Mouse (Mus musculus) lung, postnatal 36 days (tissue): ENCODE measurements around the gene Rcsd1.
A peak's percentile ranks its signal among the peaks of the same experiment; 100 is the strongest.

Experiments used
- DNase-seq: peaks from one replicate; pipeline ENCODE4 v3.0.0; 2022; ENCODE audit warnings: mixed read lengths

Gene Rcsd1

DNA sequence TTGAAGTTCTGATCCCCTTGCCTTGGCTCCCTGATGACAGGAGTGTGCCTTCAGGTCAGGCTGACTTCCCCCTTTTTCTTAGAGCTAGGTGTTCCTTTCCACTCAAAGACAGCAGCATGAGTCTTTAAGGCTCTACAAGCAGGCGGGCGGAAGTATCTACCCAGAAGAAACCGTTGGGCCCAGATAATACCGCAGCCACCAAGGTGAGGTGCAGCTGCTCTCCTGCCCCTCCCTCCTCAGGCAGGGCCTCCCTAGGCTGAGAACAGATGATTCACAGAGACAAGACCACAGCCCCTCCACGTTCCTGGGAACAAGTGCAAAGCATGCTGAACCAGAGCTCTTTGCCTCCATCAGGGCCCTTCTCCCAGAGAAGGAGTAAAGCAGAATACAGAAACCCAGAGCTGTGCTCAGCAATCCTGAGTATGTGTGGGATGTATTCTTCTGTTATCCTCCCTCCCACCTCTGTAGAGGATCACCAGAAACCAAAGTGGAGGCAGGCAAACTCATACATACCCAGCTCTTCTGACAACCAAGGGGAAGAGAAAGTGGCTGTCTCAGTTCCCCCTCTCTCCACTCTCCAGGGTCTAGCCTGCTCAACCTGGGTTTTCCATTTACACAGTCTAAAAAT, at the start of gene Rcsd1:
Gene Rcsd1 (minus strand): TSS at position 129 of the 628 bp plus-strand sequence.
- DNase-seq, result no peak

DNA sequence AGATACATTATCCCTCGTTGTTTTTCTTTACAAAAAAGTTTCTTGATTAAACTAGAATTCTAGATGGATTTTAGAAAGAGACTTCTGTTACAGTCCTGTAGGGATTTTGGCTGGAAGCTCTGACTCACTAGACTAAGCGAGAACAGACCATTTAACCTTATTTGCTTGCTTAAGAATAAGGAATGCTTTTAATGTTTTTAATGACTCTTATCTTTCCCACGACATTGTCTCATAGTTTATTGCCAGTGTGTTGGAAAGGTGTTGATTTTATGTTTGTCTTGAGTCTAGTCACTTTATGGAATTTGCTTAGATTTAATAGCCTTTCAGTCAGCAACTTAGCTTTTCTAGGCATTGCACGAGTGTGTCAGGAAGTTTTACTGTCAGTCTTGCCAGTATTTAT, 45.6 kb upstream of the Rcsd1 start:
- no peak for DNase-seq

DNA sequence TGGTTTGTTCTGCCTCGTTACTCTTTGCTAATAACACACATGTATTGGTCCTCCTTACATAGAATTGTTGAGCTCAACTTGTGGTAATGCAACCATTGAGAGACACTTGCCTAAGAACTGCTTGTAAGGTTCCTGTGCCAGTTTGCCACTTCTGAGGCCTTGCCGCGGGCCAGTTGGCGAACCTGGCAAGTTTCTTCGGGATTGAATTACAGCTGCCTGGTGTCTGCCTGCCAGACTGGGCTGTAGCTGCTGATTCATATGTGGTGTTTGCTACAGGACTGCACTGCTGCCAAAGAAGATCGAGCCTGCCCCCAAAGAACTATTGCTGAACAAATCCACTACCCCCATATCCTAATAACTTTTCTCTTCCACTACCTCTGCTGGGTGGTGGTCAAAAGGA, 44.6 kb upstream of the Rcsd1 start:
- DNase-seq, result no peak

DNA sequence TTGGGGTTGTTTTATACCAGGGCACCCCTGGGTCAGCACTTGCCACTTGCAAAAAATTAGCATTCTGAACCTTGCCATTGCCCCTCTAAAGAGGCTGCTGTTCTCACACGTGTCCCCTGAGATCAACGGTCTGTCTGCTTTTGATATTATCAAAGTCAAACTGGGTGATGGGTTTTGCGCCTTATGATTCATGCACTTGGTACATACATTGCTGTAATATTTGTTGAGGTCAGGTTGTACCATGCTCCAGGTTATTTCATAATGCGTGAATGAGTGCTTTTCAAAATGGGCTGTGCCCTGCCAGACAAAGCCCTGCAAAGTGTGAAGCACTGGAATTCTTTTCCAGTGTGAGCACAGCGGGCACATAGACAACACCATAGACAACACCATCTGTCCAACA, 42.3 kb upstream of the Rcsd1 start:
- DNase-seq, result peak; percentile 44

DNA sequence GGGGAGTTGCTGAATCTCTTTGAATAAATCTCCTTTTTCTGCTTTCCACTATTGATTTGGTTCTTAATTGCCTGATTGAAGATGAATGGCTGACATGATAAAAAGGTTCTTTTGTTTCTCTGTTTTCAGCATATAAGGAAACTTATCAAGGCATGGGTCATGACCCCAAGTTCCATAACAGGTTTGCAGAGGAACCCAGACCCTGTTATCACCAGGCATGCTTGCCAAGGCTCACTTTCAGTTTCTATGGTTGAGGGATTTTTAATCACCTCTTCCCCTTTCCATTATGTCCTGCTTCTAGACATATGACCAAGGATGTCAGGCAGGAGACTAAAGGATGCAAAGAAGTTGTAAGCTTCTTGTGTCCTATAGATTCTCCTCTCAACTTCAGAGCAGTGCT, 41.6 kb upstream of the Rcsd1 start:
- DNase-seq, result no peak

DNA sequence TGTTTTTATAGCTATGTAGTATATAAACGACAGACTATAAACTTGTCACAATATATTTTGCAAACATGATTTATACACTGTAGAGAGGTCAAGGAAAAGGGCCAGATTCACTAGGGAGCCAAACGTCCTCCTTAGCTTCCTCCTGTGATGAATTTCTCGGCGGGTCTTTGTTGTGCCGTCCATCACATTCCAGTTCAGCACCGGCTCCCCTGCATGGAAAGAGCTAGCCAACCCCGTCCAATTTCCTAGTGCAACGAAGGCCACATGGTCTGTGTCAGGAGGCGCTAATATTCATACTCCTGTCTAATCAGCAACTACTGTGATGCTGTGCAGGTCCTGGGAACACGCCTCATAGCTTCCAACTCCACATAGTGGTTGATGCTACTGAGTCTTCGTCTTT, 38.5 kb upstream of the Rcsd1 start:
- no peak for DNase-seq

DNA sequence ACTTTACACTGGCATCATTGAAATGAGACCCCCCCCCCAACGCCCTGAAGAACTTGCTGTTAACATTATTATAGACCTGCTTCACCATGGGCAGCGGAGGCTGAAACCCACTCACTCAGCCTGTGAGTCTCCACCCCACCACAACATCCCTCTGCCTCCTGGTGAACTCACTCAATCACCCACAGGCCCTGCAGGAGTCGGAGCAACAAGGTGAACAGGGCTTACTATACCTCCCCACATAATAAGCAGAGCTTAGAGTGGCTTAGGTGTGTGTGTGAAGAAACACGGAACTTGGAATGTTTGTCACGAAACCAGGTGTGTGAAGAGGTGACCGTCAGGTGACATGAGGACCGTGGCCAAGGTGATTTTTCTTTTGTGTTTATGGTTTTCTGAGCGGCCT, 32.4 kb upstream of the Rcsd1 start:
- no peak for DNase-seq

DNA sequence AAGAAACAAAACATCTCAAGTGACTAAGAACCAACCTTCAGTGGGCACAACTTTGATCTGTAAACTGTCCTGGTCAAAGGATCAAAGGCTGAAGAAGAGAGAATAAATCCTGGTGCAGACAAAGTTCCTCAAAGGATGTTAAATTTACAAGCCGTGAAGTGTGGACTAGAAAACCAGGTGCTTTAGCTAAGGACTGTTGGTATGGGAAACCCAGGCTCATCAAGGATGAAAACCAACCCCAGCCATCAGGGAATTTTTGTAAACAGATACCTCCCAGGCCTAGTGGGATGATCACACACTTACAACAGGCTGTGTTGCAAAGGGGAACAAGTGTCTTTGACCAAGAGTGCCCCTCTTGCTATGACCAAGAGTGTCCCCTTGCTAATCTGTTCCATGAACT, 29.4 kb upstream of the Rcsd1 start:
- no peak for DNase-seq

DNA sequence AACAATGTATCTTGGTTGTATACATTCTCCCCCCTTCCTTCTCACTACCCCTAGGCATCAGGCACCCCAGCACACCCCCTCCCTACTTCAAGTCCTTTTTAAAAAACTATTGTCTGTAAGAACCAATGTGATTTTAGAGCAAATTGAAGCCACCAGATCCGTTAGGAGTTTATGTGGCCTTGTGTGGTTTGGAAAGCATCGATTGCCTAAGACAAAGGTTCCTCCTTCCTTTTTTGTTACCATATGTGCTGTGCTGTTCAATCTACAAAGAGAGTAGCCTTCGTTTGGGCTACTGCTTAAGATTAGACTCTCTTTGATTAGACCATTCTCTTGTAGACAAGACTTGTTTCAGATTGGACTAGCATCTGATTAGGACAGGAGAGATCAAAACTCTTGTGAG, 28.3 kb upstream of the Rcsd1 start:
- DNase-seq, result no peak

DNA sequence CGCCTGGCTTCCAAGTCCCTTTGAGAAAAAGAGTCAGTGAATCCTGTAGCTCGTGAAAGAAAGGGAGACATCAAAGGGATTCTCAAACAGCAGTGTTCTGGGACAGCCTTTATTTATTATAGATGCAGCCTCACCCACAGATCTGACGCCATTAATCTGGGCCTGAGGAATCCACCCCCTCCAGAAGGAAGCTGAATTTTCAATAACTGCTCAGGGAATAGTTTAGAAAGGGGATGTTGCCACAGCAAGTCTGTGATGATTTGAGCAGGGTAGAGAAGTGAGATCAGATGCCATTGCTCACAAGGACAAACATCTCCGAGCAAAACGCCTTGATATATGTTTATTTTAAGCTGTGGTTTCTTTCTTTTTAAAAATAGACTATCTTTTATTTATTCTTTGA, 27.9 kb upstream of the Rcsd1 start:
- DNase-seq, result peak; percentile 14

DNA sequence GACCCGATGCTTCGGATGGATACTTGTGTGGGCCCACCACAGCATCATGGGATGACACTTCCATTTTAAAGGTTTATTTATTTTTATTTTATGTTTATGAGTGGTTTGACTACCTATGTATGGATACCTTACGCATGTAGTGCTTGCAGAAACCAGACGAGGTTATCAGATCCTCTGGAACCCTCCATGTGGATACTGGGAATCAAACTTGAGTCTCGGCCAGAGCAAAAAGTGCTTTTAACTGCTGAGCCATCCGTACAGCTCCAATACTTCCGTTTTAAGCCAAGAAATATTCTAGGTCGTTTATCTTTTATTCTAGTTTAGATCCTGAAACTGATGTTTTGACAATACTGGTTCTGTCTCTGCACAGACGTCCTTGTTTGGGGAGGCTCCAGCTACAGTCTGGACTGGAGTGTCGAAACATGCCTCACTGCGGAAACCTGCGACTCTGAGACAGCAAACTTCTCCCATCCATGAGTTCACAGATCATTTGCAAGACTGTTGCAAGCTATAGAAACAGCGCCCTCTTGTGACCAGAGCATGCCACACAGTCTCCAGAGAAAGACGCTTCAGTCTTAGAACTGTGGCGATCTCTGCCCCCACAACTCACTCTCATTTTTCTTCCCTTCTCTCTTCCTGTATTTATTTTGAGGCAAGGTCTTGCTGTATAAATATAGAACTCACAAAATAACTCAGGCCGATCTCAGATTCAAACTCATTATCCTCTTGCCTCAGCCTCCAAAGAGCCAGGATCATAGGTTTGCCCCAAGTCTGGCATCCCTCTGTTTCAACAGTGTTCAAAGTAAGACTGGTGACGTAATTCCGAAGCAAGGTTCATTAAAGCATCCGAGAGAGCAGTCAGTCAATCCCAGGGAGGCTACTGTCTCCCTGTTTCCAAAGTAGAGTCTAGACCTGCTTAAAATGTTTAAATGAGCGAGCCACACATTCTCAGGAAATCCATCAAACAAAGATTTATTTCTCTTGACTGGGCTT, 26.6 kb upstream of the Rcsd1 start:
- DNase-seq, result peak; percentile 96

DNA sequence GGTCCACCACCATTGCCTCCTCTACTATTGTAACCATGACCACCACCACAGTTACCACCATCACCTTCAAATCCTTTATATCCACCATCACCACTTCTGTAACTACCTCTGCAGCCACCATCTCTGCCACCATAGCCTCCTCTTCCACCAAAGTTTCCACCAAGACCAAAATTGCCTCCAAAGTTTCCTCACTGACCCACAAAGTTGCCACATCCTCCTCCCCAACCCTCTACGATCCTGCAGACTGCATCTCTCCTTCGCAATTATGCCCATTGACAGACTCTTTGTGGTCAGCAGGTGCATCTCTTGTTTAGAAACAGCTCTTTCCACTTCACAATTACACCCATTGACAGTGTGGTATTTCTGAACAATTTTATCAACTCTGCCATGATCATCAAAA, 25.3 kb upstream of the Rcsd1 start:
- no peak for DNase-seq

DNA sequence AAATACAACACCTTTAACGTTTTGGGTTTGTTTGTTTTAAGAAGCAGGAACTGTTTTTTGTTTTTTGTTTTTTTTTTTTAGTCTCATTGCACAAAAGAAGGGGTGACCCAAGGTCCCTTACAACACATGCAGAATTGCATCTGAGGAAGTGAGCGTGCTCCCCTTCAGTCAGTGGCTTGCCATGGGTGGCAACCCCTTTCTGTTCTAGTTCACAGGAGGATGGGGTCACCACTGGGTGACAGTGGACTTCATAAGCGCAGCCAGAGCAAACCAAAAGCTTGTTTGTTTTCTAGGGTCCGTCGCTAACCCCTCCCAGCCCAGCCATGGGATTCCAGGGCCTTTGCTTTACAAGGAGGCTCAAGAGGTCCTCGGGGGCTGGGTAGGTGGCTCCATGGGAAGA, 22.0 kb upstream of the Rcsd1 start:
- DNase-seq, result no peak

DNA sequence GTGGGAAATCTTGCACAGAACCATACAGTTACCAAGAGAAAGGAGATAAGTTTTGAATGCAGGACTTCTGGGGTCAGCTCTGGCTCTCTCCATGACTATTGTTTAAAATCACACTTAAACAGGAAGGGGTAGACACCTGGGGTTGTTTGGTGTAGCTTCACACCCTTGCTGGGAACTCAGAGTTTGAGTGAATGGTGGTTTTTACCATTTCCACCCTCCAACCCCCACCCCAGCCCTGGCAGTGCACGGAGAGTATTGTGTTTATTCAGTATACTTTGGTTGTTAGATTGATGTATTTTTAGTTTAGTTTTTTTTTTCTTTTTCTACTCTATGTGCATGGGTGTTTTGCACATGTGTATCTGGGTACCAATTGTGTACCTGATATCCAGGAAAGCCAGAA, 20.6 kb upstream of the Rcsd1 start:
- DNase-seq, result no peak

DNA sequence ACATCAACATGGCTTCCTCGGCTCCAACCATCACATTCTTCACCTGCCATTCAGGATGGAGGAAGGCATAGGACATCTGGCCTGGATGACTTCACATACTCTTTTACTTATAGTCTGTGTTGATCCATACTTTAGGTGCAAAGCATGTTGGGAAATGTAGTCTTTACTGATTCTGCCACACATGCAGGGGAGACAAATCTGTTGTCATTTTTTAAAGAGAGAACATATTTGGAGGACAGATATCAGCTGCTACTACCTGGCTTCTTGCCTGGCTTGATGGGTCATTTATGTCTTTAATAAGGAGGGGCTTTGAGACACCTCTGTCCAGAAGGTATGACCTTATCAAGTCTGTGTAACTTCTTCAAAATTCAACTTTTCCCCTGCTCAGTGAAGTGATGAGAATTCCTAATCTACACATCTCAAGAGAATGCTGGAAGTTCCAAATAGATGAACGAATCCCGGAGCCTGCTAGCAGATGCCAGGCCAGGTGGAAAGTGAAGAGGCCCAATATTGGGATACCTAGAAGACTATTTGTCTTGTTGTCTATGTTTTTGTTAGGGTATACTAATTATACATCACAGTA, 18.6 kb upstream of the Rcsd1 start:
- DNase-seq, result no peak

DNA sequence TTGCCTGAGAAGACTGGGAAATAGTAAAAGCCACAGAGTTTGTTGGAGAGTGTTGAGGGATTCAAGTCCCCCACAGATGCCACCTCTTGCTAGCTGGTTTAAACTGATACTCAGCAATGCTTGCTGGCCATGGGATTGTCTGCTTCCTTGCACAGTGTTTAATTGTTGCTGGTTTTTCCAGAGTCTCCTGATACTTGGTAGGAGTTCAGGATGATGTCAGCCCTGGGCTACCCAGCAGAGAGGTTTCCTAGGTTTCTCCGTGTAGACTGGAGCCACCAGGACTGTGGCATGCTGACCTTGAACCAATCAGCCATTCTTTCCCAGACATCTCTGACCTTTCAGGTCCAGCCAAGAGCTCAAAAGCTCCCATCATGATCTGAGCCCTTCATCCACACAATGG, 17.4 kb upstream of the Rcsd1 start:
- DNase-seq, result no peak

DNA sequence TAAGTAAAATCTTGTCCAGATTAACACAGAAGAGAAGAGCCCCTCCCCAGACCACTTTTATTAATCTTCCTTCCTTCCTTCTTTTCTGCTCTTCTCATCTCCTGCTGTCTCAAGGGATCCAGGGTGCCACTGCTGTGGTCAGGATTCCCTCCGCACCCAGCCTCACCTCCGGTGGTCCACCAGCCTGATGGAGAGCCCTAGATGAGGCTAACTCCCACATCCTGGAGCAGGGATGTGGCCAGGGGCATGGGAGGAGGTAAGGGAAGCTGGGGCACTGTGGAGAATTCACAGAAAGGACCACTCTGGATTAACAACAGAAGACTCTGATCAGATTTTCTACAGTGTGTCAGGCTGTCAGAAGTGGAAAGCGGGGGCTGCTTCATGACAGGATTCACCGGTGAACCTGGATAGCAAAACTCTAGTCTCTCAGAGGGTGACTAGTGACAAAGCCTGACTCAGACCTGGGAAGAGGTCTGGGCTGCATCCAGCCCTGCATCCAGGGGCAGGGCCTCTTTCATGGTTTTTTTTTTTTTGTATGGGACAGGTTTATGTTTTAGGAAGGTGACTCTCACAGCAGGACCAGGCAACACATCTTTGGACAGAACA, 15.6 kb upstream of the Rcsd1 start:
- DNase-seq, result no peak

DNA sequence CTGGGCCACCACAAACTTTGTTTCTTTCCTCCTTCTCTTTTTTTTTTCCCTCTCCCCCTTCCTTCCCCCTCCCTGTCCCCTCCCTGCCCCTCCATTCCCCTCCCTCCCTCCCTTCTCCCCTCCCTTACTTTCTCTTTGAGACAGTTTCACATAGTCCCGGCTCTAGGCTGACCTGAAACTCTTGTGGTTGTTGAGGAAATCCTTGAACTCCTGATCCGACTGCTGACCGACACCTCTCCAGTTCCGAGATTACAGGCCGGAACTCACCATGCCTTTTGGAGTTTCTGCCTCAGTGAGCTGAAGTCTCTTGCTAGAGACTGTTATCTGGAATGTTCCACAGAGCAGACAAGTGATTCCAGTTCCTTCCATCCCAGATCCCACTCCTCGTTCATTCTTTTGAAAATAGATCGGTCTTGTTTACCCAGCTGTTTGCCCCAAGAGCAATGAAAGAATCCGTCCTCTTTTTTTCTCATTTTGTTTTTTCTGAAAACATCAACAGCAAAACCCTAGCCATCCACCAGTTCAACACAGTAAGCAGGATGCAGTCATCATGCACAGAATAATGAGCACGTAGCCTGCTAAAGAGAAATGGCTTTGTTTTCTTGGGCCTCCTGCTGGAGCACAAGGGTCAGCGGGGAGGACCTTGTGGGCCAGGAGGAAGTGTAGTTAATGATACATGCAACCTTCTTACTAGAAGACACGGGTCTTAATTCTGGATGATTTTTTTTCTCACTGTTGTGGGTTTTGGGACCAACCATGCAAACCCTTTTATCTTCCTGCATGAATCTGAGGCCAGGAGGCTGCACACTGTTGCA, 14.9 kb upstream of the Rcsd1 start:
- no peak for DNase-seq

DNA sequence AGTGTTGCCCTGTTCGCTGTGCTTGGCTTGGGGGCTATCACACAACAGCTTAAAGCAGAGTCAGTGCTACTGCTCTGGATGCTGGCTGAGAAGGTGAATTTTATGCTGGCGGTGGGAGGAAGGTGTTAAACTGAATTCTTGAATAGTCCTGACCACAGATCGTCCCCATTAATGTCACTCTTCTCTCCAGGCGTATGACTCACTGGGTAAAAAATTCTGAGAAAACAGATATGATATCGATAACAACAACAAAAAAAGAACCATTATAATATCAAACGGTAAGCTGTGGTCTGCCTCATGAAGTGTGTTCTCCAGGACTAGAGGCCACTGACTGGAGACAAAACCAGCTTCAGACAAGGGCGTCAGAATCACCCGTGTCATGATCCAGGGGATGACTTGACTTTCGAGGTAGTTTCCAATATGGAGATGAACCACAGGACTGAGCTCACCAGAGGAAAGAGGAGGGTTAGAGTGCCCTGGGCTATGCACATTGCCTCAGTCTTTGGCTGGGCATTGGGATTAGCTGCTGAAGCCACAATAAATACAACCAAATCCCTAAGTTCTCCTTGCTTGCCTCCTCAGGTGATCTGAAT, 13.1 kb upstream of the Rcsd1 start:
- no peak for DNase-seq

DNA sequence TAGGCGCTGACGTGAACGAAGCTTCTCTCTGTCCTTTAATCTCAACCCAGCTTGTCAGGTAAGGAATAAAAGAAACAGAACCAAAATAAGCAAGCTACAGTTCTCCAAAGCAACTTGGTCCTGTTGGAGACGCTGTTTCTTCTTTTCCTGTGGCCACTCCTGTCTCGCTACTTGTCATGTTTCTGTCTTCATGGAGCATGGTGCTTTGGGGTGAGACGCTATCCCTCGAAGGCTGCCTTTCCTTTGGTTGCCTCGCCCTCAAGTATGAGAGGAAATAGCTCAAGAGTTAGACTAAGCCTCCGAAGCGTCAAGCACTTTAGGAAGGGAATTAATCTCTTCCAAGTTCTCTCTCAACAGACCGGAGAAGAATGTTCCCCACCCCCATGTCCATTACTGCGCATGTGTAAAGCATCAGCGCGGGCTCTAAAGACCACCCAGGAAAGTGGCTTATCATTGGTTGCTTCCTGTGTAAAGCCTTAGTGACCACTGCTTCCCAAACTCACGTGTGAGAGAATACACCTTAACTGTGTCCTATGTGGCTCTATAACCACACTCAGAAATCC, 9.1 kb upstream of the Rcsd1 start:
- DNase-seq, result peak; percentile 49

DNA sequence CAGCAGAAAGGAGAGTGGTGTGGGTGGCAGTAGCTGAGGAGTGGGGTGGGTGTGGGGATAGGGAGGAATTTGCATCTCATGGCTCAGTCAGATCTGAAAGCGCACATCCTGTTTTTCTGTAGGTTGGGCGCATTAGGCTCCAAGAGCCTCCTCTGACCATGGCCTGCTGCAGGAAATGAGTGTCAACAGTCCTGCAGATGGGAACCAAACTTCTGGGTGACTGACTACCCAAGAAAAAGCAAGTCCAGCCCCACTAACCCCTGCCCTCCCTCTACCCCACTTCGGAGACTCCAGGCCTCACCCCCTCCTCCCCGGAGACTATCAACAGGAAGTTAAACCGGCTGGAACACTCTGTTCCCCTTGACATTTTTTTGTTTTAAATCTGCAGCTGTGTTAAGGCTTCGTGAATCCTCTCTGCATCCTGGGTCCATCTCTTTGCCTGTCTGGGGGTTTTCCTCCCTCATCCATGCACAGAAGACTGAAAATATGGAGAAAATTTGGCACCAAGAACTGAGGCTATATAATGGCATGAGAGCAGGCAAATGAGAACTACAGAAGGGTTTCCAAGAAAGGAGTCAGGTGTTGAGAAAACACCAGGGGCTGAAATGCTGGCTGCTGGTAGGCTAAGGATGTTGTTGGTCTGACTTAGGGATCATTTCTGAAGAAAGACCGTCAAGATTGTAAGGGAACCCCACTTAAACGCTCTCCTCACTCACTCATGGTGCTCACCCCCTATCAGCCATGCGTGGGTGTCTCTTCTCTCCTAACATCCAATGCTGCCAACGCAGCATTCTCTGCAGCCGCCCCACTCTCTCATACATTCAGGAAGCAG, 8.4 kb upstream of the Rcsd1 start:
- DNase-seq, result peak; percentile 83
